Mouse (Mus musculus) embryonic facial prominence, embryonic 11.5 days (tissue): Measurements from ENCODE around the gene Tradd. TPM values are rescaled to one million over a fixed set of nuclear protein-coding genes. Genes with fewer than 3 reads are reported as not detected.
"Not testable (repeated sequence)": the region's sequence is repeated elsewhere in the genome, so short reads cannot be mapped to it uniquely, and the experiment has no call there.

Experiments used
- ATAC-seq: fragments of 200-750 bp; cut with Nextera tagmentation; replicated peaks from 2 replicates; pipeline ENCODE4 v1.8.0; 2017; ENCODE audit warnings: low read depth; ENCODE audit not compliant: insufficient number of reproducible peaks, low FRiP score, low TSS enrichment
- DNase-seq: peaks from one replicate; pipeline ENCODE4 v3.0.0-alpha.2; 2015; ENCODE audit warnings: low spot score
- H3K27ac ChIP-seq: fragments of 300-500 bp; sonication (generic); replicated peaks from 2 replicates; pipeline ENCODE4 v1.5.1; 2014; ENCODE audit warnings: mild to moderate bottlenecking, low read depth, low read length, control low read depth
- H3K27me3 ChIP-seq: fragments of 300-500 bp; sonication (generic); 2 replicates; pipeline ENCODE4 v1.6.1; 2014; ENCODE audit warnings: mild to moderate bottlenecking, low read length, moderate library complexity, mixed read lengths; ENCODE audit not compliant: control insufficient read depth, insufficient read depth
- H3K36me3 ChIP-seq: fragments of 300-500 bp; sonication (generic); replicated peaks from 2 replicates; pipeline ENCODE4 v1.6.1; 2014; ENCODE audit warnings: low read depth, mild to moderate bottlenecking, low read length, moderate library complexity, mixed read lengths; ENCODE audit not compliant: control insufficient read depth, insufficient read depth
- H3K4me1 ChIP-seq: fragments of 300-500 bp; sonication (generic); 2 replicates; pipeline ENCODE4 v1.6.1; 2014; ENCODE audit warnings: low read length, mixed read lengths; ENCODE audit not compliant: control insufficient read depth, insufficient read depth
- H3K4me2 ChIP-seq: fragments of 300-500 bp; sonication (generic); 2 replicates; pipeline ENCODE4 v1.6.1; 2014; ENCODE audit warnings: low read depth, mild to moderate bottlenecking, control low read depth, low read length, moderate library complexity
- H3K4me3 ChIP-seq: fragments of 300-500 bp; sonication (generic); 2 replicates; pipeline ENCODE4 v1.5.1; 2014; ENCODE audit warnings: low read depth, low read length, control low read depth
- H3K9ac ChIP-seq: fragments of 300-500 bp; sonication (generic); replicated peaks from 2 replicates; pipeline ENCODE4 v1.6.1; 2014; ENCODE audit warnings: mild to moderate bottlenecking, control low read depth, low read length
- H3K9me3 ChIP-seq: fragments of 300-500 bp; sonication (generic); replicated peaks from 2 replicates; pipeline ENCODE4 v1.6.1; 2016; ENCODE audit warnings: mild to moderate bottlenecking, low read length, inconsistent platforms, mixed read lengths; ENCODE audit not compliant: control insufficient read depth
- WGBS: fragments of 180-500 bp; shearing (Covaris S2); extraction: QIAGEN DNeasy Blood & Tissue Kit; methylation state at CpG from one replicate; pipeline ENCODE4 v1.1.7; 2014; 5-methylcytosine and 5-hydroxymethylcytosine counted together
- polyA plus RNA-seq: library from polyadenylated mRNA; unstranded; fragments of >200 nt; fragmentation: Nextera tagmentation; extraction: Ambion mirVana; gene quantifications from 2 replicates; pipeline ENCODE4 v1.2.1, GENCODE M21; 2014

Gene Tradd
- polyA plus RNA-seq, 1 experiment from 2014 or later = 14.0 TPM

DNA sequence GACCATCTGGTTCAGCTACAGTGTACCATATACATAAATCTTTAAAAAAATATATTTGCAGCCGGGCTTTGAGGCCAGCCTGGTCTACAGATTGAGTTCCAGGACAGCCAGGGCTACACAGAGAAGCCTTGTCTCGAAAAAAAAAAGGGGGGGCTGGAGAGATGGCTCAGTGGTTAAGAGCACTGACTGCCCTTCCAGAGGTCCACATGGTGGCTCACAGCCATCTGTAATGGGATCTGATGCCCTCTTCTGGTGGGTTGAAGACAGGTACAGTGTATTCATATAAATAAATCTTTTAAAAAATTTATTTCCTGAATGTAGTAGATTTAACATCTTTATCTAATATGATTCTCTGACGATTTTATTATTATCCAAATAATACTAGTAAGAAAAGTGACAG lies 27.4 kb upstream of the Tradd start:
- WGBS = 80% methylated on average over 3 of the region's 3 CpGs
- not testable (repeated sequence) for H3K4me2 ChIP-seq

DNA sequence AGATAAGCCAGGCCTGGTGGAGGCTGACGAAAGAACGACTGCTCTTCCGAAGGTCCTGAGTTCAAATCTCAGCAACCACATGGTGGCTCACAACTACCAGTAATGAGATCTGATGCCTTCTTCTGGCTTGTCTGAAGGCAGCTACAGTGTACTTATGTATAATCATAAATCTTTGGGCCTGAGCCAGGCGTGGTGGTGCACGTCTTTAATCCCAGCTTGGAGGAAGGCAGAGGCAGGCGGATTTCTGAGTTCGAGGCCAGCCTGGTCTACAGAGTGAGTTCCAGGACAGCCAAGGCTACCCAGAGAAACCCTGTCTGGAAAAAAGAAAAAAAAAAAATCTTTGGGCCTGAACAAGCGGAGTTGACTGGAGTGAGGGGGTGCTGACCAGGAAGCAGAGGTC lies 27.0 kb upstream of the Tradd start:
- H3K27ac ChIP-seq, H3K4me3 ChIP-seq, H3K36me3 ChIP-seq, H3K9me3 ChIP-seq, ATAC-seq, H3K4me2 ChIP-seq, DNase-seq, H3K9ac ChIP-seq, H3K4me1 ChIP-seq: not testable (repeated sequence)
- WGBS = 85% methylated on average over 8 of the region's 8 CpGs
- peaks cover 12% of the 10 kb centered on the region for H3K27me3 ChIP-seq

More for the DNA sequence above, 27.4 kb upstream of the Tradd start:
- not testable (repeated sequence) for H3K4me1 ChIP-seq, H3K9me3 ChIP-seq, ATAC-seq, H3K36me3 ChIP-seq, DNase-seq, H3K9ac ChIP-seq, H3K4me3 ChIP-seq, H3K27ac ChIP-seq
- peaks cover 12% of the 10 kb centered on the region for H3K27me3 ChIP-seq

- Histone ChIP-seq H3K4me1 (peaks cover 5% of the 10 kb centered on the region; the same call in 1 of the 2 replicates), H3K4me2 (peak overlapping the region; percentile 69), H3K9ac (no peak overlapping the region), H3K27ac (no peak overlapping the region), H3K9me3 (no peaks in the 10 kb centered on the region), H3K4me3 (peak overlapping the region; percentile 47), H3K27me3 (peaks cover 12% of the 10 kb centered on the region), H3K36me3 (no peaks in the 10 kb centered on the region)
- WGBS = 7% methylated on average over 31 of the region's 31 CpGs
- ATAC-seq = no peak
- DNase-seq = peak; percentile 96
These were observed 26.3 kb upstream of the Tradd start for GRCm38 (mm10) chr8:105290554-105291314.

DNA sequence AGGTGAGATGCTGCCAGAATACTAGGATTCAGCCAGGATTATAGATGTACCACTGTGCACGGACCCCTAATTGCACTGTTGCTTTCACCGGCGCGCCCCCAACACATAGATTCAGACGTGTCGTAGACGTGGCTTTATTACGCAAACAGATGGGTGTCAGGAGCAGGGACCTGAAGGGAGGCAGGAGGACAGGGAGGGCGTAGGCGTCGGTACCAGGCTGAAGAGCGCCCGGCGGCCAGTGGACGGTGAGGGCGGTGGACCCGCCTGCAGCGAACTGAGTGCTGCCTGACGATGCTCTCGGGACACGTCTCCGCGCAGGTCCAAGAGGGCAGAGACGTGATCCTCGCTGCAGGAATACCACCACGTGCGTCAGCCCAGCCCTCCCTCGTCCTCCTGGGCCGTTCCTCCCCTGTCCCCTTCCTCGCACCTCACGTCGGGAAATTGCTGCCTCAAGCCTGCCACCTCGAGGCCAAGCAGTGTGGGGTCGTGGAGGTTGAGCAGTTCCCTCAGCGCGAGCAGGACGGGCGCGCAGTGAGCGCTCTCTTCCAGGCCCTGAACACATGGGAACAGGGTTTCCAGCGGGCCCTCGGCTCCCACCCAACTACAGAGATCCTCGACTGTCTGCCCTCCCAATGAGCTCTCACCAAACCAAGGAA lies 25.5 kb upstream of the Tradd start, which contains the start of gene 4931428F04Rik:
Gene 4931428F04Rik (minus strand): TSS at position 60 of the 656 bp plus-strand sequence.
- Histone ChIP-seq H3K4me2 (peak within 1 kb of the TSS; percentile 69), H3K36me3 (no peaks in the 10 kb centered on the region), H3K4me3 (peak within 1 kb of the TSS; percentile 47), H3K27ac (0 out of 2 replicates have a peak within 1 kb of the TSS, but pooled peaks have one; percentile 41), H3K4me1 (peaks cover 5% of the 10 kb centered on the region; the same call in 1 of the 2 replicates), H3K9ac (peak within 1 kb of the TSS; percentile 74), H3K27me3 (peaks cover 12% of the 10 kb centered on the region), H3K9me3 (no peaks in the 10 kb centered on the region)
- peak; percentile 67 for DNase-seq
- peak; percentile 24 for ATAC-seq
- WGBS = 2% methylated on average over 40 of the region's 43 CpGs

GRCm38 (mm10) chr8:105288958-105289732 lies 24.7 kb upstream of the Tradd start:
- Histone ChIP-seq H3K4me3 (peak overlapping the region; percentile 47), H3K27ac (0 out of 2 replicates have a peak overlapping the region, but pooled peaks have one; percentile 41), H3K9ac (peak overlapping the region; percentile 74), H3K4me1 (peaks cover 5% of the 10 kb centered on the region; the same call in 1 of the 2 replicates), H3K9me3 (no peaks in the 10 kb centered on the region), H3K27me3 (peaks cover 12% of the 10 kb centered on the region), H3K36me3 (no peaks in the 10 kb centered on the region), H3K4me2 (peak overlapping the region; percentile 69)
- WGBS = under 1% methylated on average over 53 of the region's 53 CpGs
- ATAC-seq (peak; percentile 89), DNase-seq (peak; percentile 97)

GRCm38 (mm10) chr8:105288231-105288630 lies 23.8 kb upstream of the Tradd start:
- DNase-seq (no peak), ATAC-seq (no peak)
- Histone ChIP-seq H3K9ac (no peak overlapping the region; the same call in 1 of the 2 replicates), H3K9me3 (no peaks in the 10 kb centered on the region), H3K27me3 (peaks cover 12% of the 10 kb centered on the region), H3K4me2 (peak overlapping the region; percentile 35), H3K36me3 (no peaks in the 10 kb centered on the region), H3K4me1 (peaks cover 5% of the 10 kb centered on the region; the same call in 1 of the 2 replicates), H3K27ac (no peak overlapping the region), H3K4me3 (no peak overlapping the region)
- WGBS = 89% methylated on average over 5 of the region's 5 CpGs

DNA sequence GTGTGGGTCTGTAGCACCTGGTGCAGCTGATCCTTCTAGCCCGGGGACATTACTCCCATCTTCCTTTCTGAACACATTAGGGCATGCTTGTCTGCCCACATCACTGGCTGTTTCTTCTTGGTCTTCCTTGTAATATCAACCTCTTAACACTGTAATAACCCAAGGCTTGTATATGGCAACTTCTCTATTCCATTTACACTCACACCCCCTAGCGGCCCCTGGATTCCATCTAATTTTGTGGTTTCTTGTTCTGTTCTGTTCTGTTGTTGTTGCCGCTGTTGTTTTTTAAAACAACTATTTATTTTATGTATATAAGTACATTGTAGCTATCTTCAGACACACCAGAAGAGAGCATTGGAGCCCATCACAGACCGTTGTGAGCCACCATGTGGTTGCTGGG lies 22.5 kb upstream of the Tradd start:
- ATAC-seq (no peak), DNase-seq (no peak)
- Histone ChIP-seq H3K4me3 (no peak overlapping the region), H3K4me1 (peaks cover 5% of the 10 kb centered on the region; the same call in 1 of the 2 replicates), H3K27ac (no peak overlapping the region), H3K36me3 (no peaks in the 10 kb centered on the region), H3K9me3 (no peaks in the 10 kb centered on the region), H3K4me2 (no peak overlapping the region), H3K27me3 (peaks cover 12% of the 10 kb centered on the region), H3K9ac (no peak overlapping the region)
- 86% methylated on average over 4 of the region's 4 CpGs for WGBS
